Mouse (Mus musculus): ENCODE measurements at regions not wholly inside any gene's neighbourhood (a gene's known extent, or its start where the extent isn't known, plus 50 kb on each side); places are given as distances from the start of the nearest gene placed in this dataset.

DNA sequence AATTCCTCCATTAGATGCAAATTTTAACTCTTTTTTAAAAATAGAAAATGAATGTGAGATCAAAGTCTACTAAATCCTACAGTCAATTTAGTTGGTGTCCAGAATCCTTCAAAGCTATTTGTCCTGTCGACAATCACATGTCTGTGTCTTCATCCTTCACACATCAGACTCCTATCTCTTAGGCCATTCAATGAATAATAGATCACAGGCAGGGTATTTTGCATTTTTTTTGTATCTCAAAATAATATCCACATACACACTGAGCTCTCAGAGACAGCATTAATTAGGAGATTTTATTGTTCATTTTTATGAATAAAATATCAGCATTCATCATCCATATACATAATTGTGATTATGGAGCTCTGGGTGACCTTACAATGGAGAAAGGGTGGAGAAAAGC lies 427.2 kb downstream of the Hao1 start:
- ATAC-seq (ENCODE audit: low FRiP score) = no peak
- no peak overlapping the region for H3K9ac ChIP-seq
- H3K9me3 ChIP-seq (replicated peaks) = no peaks in the 10 kb centered on the region
- H3K4me1 ChIP-seq = no peaks in the 10 kb centered on the region
- no peak overlapping the region for H3K4me2 ChIP-seq (replicated peaks)
- no peak overlapping the region for H3K27ac ChIP-seq
- 70% methylated on average over 1 of the region's 1 CpGs for WGBS
- no peaks in the 10 kb centered on the region for H3K27me3 ChIP-seq
- no peak overlapping the region for H3K4me3 ChIP-seq
- no peaks in the 10 kb centered on the region for H3K36me3 ChIP-seq

DNA sequence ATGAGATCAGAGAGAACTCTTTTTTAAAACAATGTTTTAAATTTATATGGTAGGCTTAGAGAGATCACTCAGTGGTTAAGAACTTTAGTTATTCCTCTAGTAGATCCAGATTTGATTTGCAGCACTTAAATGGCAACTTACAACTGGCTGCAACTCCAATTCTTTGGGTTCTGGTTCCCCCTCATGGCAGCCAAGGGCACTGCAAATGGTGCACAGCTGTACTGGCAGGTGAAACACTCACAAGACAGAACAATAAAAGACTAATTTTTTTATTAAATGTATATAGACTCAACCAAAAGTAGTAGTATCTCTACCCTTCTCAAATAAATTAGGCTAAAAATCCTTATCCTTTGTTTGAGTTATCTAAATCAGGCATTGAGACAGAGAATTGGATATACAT lies 446.9 kb downstream of the Hao1 start:
- Histone ChIP-seq H3K36me3 (no peaks in the 10 kb centered on the region), H3K9me3 (replicated peaks) (no peaks in the 10 kb centered on the region), H3K9ac (no peak overlapping the region), H3K4me3 (no peak overlapping the region), H3K27ac (no peak overlapping the region), H3K4me1 (no peaks in the 10 kb centered on the region), H3K27me3 (no peaks in the 10 kb centered on the region), H3K4me2 (replicated peaks) (no peak overlapping the region)
- no peak for ATAC-seq (ENCODE audit: low FRiP score)

DNA sequence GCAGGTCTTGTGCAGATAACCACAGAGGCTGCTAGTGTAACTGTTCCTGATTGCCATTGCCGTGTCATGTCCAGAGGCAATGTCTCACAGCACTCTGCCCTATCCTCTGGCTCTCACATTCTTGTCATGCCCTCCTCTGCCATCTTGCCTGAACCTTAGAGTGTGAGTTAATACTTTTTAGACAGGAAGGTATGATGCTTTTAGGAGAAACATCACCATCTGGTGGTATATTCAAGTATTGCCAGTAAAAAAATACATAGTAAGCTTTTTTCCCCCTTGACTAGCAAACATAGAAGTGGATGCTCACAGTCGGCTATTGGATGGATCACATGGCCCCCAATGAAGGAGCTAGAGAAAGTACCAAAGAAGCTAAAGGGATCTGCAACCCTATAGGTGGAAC lies 465.8 kb downstream of the Hao1 start:
- Histone ChIP-seq H3K4me1 (no peaks in the 10 kb centered on the region), H3K9me3 (replicated peaks) (no peaks in the 10 kb centered on the region), H3K4me2 (replicated peaks) (no peak overlapping the region), H3K9ac (no peak overlapping the region), H3K36me3 (no peaks in the 10 kb centered on the region), H3K27ac (no peak overlapping the region), H3K27me3 (no peaks in the 10 kb centered on the region), H3K4me3 (no peak overlapping the region)
- no peak for ATAC-seq (ENCODE audit: low FRiP score)
- WGBS = 81% methylated on average over 2 of the region's 2 CpGs

DNA sequence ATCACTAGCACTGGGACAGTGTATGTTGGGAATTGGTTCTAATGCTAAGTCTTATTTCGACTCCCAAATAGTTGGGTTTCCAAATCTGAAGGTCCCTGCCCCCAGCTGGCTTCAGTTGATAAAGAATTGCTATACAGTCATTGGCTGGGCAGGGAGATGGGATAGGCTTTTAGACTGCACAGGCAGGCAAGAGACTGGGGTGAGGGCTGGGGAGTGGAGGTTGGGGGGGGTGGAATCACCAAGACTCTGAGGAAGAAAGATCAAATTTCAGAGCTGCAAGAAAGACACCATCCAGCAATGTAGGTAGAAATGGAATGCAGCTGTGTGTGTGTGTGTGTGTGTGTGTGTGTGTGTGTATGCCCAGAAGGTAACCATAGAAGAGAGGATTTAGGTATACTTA lies 474.0 kb downstream of the Hao1 start:
- H3K9me3 ChIP-seq (replicated peaks) = no peaks in the 10 kb centered on the region
- H3K9ac ChIP-seq = no peak overlapping the region
- H3K27me3 ChIP-seq = no peaks in the 10 kb centered on the region
- H3K4me1 ChIP-seq = no peaks in the 10 kb centered on the region
- H3K4me3 ChIP-seq = no peak overlapping the region
- no peaks in the 10 kb centered on the region for H3K36me3 ChIP-seq
- no peak for ATAC-seq (ENCODE audit: low FRiP score)
- no peak overlapping the region for H3K27ac ChIP-seq
- WGBS = 74% methylated on average over 1 of the region's 1 CpGs
- no peak overlapping the region for H3K4me2 ChIP-seq (replicated peaks)

DNA sequence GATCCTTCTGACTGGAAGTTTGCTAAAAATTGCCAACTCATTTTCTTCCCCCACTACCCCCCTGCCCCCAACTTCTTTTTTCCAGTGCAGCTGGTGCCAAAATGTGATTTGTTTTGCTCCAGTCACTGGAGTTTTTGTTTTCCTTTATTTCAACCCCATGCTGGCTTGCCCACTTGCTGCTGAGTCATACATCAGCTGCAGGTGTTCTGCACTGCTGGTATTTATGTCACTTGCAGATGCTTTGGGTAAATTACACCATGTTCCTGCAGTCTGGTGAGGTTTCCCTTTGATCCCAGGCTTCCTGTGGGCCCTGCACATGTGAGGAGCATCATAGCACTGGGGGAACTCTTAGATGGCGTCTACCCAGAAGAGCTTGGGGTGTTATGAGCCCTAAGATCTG lies 476.2 kb downstream of the Hao1 start:
- H3K36me3 ChIP-seq = no peaks in the 10 kb centered on the region
- H3K9ac ChIP-seq = no peak overlapping the region
- WGBS = 68% methylated on average over 1 of the region's 1 CpGs
- H3K4me3 ChIP-seq = no peak overlapping the region
- H3K9me3 ChIP-seq (replicated peaks) = no peaks in the 10 kb centered on the region
- no peak overlapping the region for H3K27ac ChIP-seq
- no peaks in the 10 kb centered on the region for H3K27me3 ChIP-seq
- H3K4me2 ChIP-seq (replicated peaks) = no peak overlapping the region
- no peak for ATAC-seq (ENCODE audit: low FRiP score)
- H3K4me1 ChIP-seq = no peaks in the 10 kb centered on the region

DNA sequence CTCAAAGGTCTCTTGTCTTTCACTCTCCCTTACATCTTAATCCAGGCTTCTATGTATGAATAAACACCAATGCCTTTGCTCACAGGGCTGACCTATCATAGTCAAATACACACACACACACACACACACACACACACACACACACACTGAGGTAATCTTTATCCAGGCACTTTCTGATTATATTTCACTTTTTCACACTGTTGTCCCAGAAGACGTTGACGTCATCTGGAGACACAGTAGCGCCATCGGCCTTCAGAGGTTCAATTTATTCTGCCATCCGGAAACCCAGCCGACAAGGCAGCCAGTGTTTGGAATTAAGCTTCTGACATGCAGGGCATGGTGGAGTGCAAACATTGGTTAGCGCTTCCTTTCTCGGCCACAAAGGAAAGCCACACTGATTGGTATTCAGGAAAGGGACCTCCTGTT lies 486.2 kb downstream of the Hao1 start:
- no peaks in the 10 kb centered on the region for H3K4me1 ChIP-seq
- H3K9me3 ChIP-seq (replicated peaks) = no peaks in the 10 kb centered on the region
- H3K27me3 ChIP-seq = no peaks in the 10 kb centered on the region
- ATAC-seq (ENCODE audit: low FRiP score) = peak; percentile 43; the same call in 1 of the 2 replicates
- H3K4me2 ChIP-seq (replicated peaks) = no peak overlapping the region
- H3K9ac ChIP-seq = no peak overlapping the region
- 55% methylated on average over 8 of the region's 8 CpGs for WGBS
- no peaks in the 10 kb centered on the region for H3K36me3 ChIP-seq
- no peak overlapping the region for H3K4me3 ChIP-seq
- no peak overlapping the region for H3K27ac ChIP-seq

DNA sequence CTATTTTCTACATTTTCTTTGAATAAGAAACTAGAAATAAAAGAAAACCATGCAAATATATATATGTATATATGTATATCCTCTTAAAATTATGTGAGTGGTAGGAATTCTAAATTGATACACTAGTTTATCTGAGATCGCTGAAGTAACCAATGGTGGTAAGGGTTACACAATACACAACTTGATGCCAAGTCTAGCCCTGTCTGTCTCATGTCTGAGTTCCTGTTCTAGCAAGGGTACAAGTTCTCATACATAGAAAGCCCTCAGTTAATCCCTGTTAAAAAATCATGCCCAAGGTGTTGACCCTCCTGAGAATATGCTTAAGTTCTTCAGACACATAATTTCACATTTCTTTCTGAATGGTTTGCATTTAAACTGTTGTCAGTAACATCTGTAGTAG lies 486.8 kb downstream of the Hao1 start:
- no peaks in the 10 kb centered on the region for H3K9me3 ChIP-seq (replicated peaks)
- no peak overlapping the region for H3K4me2 ChIP-seq (replicated peaks)
- H3K9ac ChIP-seq = no peak overlapping the region
- ATAC-seq (ENCODE audit: low FRiP score) = no peak
- H3K27me3 ChIP-seq = no peaks in the 10 kb centered on the region
- no peak overlapping the region for H3K27ac ChIP-seq
- 93% methylated on average over 1 of the region's 1 CpGs for WGBS
- H3K36me3 ChIP-seq = no peaks in the 10 kb centered on the region
- no peak overlapping the region for H3K4me3 ChIP-seq
- H3K4me1 ChIP-seq = no peaks in the 10 kb centered on the region

DNA sequence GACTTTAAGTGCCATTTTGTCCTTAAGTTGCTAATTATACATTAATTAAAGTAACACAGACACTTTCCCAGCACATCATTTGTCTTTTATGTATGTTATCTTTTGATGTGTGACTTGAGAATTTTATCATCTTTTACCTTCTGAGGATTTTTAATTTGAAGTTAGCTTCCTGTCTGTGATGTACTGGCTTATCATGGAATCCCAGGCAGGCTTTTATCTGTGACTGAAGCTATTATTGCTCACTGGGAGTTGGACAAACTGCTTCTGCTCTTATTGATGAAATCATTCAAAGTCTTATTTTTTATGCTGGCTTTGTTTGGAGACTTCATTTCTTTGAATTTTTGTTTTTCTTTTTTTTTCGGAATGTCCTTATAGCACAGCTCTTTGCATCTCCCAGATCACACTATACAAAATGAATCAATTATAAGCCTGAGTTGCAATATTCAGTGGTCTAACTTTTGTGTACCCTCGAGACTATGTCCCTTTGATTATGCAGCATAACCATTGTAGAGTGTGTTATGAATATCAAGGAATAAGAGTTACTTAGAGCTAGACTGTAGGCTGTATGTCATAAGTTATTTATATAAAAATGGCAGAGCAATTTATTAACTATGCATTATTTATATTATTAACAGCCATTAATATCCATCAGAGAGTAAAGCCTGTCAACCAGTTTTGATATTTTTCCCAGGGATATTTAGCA lies 494.1 kb downstream of the Hao1 start:
- H3K4me2 ChIP-seq (replicated peaks) = no peak overlapping the region
- H3K4me3 ChIP-seq = no peak overlapping the region
- H3K27ac ChIP-seq = no peak overlapping the region
- no peaks in the 10 kb centered on the region for H3K36me3 ChIP-seq
- no peaks in the 10 kb centered on the region for H3K9me3 ChIP-seq (replicated peaks)
- no peak for ATAC-seq (ENCODE audit: low FRiP score)
- H3K4me1 ChIP-seq = no peaks in the 10 kb centered on the region
- no peaks in the 10 kb centered on the region for H3K27me3 ChIP-seq
- H3K9ac ChIP-seq = no peak overlapping the region
- WGBS = 80% methylated on average over 2 of the region's 2 CpGs

DNA sequence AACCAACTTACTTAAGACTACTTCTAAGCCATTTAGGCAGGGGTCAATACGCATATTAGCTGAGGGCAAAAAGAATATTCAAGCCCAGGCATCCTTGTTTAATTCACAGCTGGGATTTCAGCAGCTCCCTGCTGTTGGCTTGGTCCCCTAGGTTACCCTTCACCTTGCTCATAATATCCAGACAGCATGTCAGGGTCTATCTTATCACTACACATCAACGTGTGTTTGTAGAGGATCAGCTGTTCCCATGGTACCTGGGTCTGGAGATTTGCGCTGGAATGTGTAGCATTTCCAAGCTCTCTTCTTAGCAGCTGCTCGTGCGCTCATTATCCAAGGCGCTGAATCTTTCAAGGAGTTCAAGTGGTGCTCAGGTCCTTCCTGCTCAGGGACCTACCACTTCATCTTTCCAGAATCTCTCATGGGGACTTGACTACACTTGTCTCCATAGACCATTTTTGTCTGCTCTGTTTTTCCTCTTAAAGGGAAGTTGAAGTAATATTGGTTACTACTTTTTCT lies 484.5 kb downstream of the Bmp2 start:
- no peak overlapping the region for H3K27ac ChIP-seq
- H3K4me1 ChIP-seq = no peaks in the 10 kb centered on the region
- no peaks in the 10 kb centered on the region for H3K9me3 ChIP-seq (replicated peaks)
- H3K36me3 ChIP-seq = no peaks in the 10 kb centered on the region
- no peaks in the 10 kb centered on the region for H3K27me3 ChIP-seq
- H3K4me3 ChIP-seq = no peak overlapping the region
- WGBS = 62% methylated on average over 6 of the region's 6 CpGs
- no peak for ATAC-seq (ENCODE audit: low FRiP score)
- no peak overlapping the region for H3K4me2 ChIP-seq (replicated peaks)
- H3K9ac ChIP-seq = no peak overlapping the region

DNA sequence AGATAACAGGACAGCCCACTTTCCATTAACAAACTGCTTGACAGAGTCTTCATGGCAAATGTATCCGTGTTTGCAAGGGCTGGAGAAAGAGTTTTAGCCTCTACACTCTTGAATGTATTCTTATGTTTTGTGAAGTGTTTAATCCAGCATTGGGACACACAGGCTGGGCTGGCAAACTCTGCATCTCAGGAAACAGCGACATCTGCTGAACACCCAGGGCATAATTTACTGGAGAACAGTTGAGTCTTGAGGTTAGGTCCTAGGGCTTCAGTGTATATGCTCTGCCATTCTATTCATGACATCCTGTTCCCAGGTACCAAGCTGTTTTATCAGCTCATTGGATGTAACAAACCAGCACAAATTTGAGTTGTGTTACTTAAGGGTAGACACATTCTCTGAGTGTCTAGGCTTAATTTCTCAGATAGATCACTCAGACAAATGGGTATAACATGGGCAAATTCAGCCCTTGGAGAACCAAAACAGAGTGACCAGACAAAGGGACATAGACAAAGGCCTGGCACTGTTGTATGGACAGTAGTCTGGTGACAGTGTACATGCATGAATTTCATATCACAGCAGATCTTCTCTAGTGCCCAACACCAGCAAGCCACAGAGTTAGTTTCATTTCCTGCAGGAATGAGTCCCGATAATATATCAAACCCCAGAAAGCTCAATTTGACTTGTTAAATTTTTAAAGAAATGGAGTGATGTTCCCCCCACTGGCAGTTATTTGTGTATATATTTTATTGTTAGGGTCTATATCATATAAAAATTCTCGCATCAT lies 477.9 kb downstream of the Bmp2 start:
- H3K27ac ChIP-seq = no peak overlapping the region
- no peak overlapping the region for H3K4me3 ChIP-seq
- no peaks in the 10 kb centered on the region for H3K27me3 ChIP-seq
- no peak overlapping the region for H3K4me2 ChIP-seq (replicated peaks)
- ATAC-seq (ENCODE audit: low FRiP score) = no peak
- no peak overlapping the region for H3K9ac ChIP-seq
- H3K36me3 ChIP-seq = no peaks in the 10 kb centered on the region
- H3K4me1 ChIP-seq = no peaks in the 10 kb centered on the region
- 72% methylated on average over 4 of the region's 4 CpGs for WGBS
- H3K9me3 ChIP-seq (replicated peaks) = no peaks in the 10 kb centered on the region

DNA sequence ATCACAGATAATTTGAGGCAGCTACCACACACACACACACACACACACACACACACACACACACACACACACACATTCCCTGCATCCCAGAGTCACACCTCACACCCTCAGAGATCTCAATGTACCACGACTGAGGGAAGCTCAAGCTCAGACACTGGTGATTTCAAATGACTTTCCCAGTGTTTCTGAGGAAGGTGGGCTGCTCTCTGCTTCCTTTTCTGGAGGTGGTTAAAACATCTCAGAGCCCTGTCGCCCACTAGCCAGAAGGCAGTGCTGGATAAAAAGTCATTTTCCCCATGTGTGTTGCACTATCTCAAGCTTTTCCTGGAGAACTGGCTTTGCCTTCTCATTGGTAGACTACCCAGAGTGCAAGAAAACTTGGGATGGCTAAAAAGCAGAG lies 477.2 kb downstream of the Bmp2 start:
- H3K9ac ChIP-seq = no peak overlapping the region
- WGBS = 83% methylated on average over 2 of the region's 2 CpGs
- no peak overlapping the region for H3K4me3 ChIP-seq
- H3K27ac ChIP-seq = no peak overlapping the region
- no peaks in the 10 kb centered on the region for H3K36me3 ChIP-seq
- H3K9me3 ChIP-seq (replicated peaks) = no peaks in the 10 kb centered on the region
- no peak overlapping the region for H3K4me2 ChIP-seq (replicated peaks)
- no peaks in the 10 kb centered on the region for H3K27me3 ChIP-seq
- no peak for ATAC-seq (ENCODE audit: low FRiP score)
- no peaks in the 10 kb centered on the region for H3K4me1 ChIP-seq

DNA sequence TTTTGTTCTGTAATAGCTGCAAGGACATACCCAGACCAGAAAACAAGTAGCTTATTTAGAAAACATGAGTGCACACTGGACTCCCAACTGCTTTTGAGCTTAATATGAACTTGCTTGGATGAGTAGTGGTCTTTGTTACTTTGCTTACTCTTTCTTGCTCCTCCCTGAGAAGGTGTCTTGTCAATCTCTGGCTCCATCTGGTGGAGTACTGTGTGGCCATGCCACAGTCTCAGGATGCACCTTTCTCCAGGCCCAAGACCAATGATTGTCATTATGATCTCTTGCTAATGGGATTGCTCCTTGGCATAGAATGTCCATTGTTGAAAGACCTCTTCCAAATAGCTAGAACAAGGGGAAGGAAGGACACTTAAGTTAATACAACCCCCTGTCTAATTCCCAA lies 465.1 kb downstream of the Bmp2 start:
- H3K27me3 ChIP-seq = no peaks in the 10 kb centered on the region
- H3K36me3 ChIP-seq = no peaks in the 10 kb centered on the region
- 0 out of 2 replicates have a peak, but pooled peaks have one; percentile 64 for ATAC-seq (ENCODE audit: low FRiP score)
- no peak overlapping the region for H3K27ac ChIP-seq
- no peaks in the 10 kb centered on the region for H3K9me3 ChIP-seq (replicated peaks)
- no peak overlapping the region for H3K9ac ChIP-seq
- H3K4me3 ChIP-seq = no peak overlapping the region
- H3K4me2 ChIP-seq (replicated peaks) = no peak overlapping the region
- H3K4me1 ChIP-seq = no peaks in the 10 kb centered on the region

DNA sequence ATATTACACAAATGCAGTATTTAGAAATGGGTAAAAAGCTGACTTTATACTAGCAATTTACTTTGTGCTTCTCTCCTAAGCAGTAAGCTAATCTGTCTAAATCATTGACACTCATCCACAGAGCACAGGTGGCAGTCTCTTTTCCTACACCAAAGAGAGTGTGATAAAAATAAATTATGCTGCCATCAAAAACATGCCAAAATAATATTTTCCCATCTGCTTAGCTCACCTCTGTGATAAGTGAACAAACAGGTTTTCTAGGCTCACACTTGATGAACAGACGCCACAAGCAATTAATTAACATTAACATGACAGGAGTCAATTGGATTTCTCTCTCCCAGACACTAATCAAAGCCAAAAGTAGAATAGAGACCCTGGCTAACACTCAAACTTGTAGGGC lies 451.2 kb downstream of the Bmp2 start:
- H3K27me3 ChIP-seq = no peaks in the 10 kb centered on the region
- no peak for ATAC-seq (ENCODE audit: low FRiP score)
- H3K4me2 ChIP-seq (replicated peaks) = no peak overlapping the region
- no peaks in the 10 kb centered on the region for H3K9me3 ChIP-seq (replicated peaks)
- H3K36me3 ChIP-seq = no peaks in the 10 kb centered on the region
- H3K4me3 ChIP-seq = no peak overlapping the region
- H3K4me1 ChIP-seq = no peaks in the 10 kb centered on the region
- no peak overlapping the region for H3K27ac ChIP-seq
- H3K9ac ChIP-seq = no peak overlapping the region
- 53% methylated on average over 1 of the region's 1 CpGs for WGBS

All from hindbrain, embryonic 12.5 days (tissue).